Mouse (Mus musculus): ENCODE data around the gene Mif4gd.

DNA sequence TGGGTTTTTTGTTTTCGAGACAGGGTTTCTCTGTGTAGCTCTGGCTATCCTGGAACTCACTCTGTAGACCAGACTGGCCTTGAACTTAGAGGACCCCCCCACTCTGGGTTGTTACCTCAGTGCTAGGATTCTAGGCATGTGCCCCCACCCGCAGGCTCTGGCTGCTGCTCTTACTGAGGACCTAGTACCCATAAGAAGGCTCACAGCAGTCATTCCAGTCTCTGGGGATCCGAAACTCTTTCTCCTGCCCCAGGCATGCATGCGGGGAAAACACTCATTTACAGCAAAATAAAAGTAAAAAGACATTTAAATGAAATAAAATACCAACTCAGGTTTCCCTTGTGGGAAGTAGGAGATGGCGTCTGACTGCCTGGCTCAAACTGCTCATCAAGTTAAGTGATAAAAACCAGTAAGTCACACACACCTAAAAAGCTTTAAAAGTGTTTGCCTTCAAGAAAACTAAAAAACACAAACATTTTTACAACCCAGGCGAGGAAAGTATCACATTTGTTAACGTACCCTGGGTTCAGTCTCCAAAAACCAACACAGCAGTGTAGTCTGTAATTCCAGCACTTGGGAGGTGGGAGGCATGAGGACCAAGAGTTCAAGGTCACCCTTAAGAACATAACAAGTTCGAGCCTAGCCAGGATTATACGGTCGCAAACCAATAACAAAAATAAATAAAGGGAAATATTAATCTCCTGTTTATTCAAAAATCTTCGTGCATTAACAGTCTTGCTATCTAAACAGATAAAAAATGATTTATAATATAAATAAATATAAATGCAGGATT is 14.3 kb upstream of the Mif4gd start:
- no peak for TF ChIP-seq GATA1 (IDR thresholded peaks at IDR 0.05; ENCODE audit: low read length)
- no peak for TF ChIP-seq TAL1 (IDR thresholded peaks at IDR 0.05; ENCODE audit: low read length)

Data from erythroblast, embryonic 14.5 days (primary cell).